Mouse (Mus musculus) heart, embryonic 14.5 days (tissue): ENCODE results near the gene Slc25a38. TPM values are rescaled to one million over a fixed set of nuclear protein-coding genes. Genes with fewer than 3 reads are reported as not detected.
A peak's percentile ranks its signal among the peaks of the same experiment; 100 is the strongest.
"Not testable (repeated sequence)": the region's sequence is repeated elsewhere in the genome, so short reads cannot be mapped to it uniquely, and the experiment has no call there.

ENCODE experiments used
- ATAC-seq: fragments of 200-750 bp; cut with Nextera tagmentation; 2 replicates; pipeline ENCODE4 v1.8.0; 2017; ENCODE audit warnings: low read depth, moderate TSS enrichment; ENCODE audit not compliant: insufficient number of reproducible peaks, insufficient read depth, low FRiP score
- H3K27ac ChIP-seq, 2 experiments: fragments of 200-500 bp in 1 of 2; fragments of 300-500 bp in 1 of 2; sonication (generic) in 1 of 2; replicated peaks in 1 of 2; 2 replicates each; pipeline ENCODE4 v1.5.1; 2012 to 2014; ENCODE audit warnings: low read depth in 2 of 2, low read length in 2 of 2, control low read depth in 1 of 2, mild to moderate bottlenecking in 1 of 2, mixed read lengths in 1 of 2; ENCODE audit not compliant: control insufficient read depth in 1 of 2, insufficient read depth in 1 of 2
- H3K27me3 ChIP-seq: fragments of 300-500 bp; sonication (generic); 2 replicates; pipeline ENCODE4 v1.6.1; 2014; ENCODE audit warnings: mild to moderate bottlenecking, low read length, control low read depth; ENCODE audit not compliant: control insufficient read depth, insufficient read depth
- H3K36me3 ChIP-seq: fragments of 300-500 bp; sonication (generic); 2 replicates; pipeline ENCODE4 v1.6.1; 2014; ENCODE audit warnings: mild to moderate bottlenecking, control low read depth, low read length, mixed read lengths; ENCODE audit not compliant: control insufficient read depth, insufficient read depth
- H3K4me1 ChIP-seq, 2 experiments: fragments of 200-500 bp in 1 of 2; fragments of 300-500 bp in 1 of 2; sonication (generic) in 1 of 2; 2 replicates each; pipeline ENCODE4 v1.6.1; 2012 to 2014; ENCODE audit warnings: low read length in 2 of 2, control low read depth in 1 of 2, mixed read lengths in 1 of 2; ENCODE audit not compliant: control insufficient read depth in 2 of 2, insufficient read depth in 2 of 2
- H3K4me2 ChIP-seq: fragments of 300-500 bp; sonication (generic); 2 replicates; pipeline ENCODE4 v1.6.1; 2014; ENCODE audit warnings: mild to moderate bottlenecking, low read length
- H3K4me3 ChIP-seq, 2 experiments: fragments of 200-500 bp in 1 of 2; fragments of 300-500 bp in 1 of 2; sonication (generic) in 1 of 2; 2 replicates each; pipeline ENCODE4 v1.5.1; 2012 to 2014; ENCODE audit warnings: low read length in 2 of 2, mild to moderate bottlenecking in 2 of 2, control low read depth in 1 of 2, low read depth in 1 of 2, moderate library complexity in 1 of 2; ENCODE audit not compliant: control insufficient read depth in 1 of 2, insufficient read depth in 1 of 2
- H3K9ac ChIP-seq: fragments of 300-500 bp; sonication (generic); 2 replicates; pipeline ENCODE4 v1.6.1; 2014; ENCODE audit warnings: mild to moderate bottlenecking, low read length
- H3K9me3 ChIP-seq: fragments of 300-500 bp; sonication (generic); 2 replicates; pipeline ENCODE4 v1.6.1; 2016; ENCODE audit warnings: low read length, control low read depth; ENCODE audit not compliant: control insufficient read depth
- WGBS: fragments of 180-500 bp; shearing (Covaris S2); extraction: QIAGEN DNeasy Blood & Tissue Kit; methylation state at CpG from one replicate; pipeline ENCODE4 v1.1.7; 2014; 5-methylcytosine and 5-hydroxymethylcytosine counted together
- polyA plus RNA-seq: library from polyadenylated mRNA; unstranded; fragments of >200 nt; fragmentation: Nextera tagmentation; extraction: Ambion mirVana; gene quantifications from 2 replicates; pipeline ENCODE4 v1.2.1, GENCODE M21; 2014

The Slc25a38 gene
- polyA plus RNA-seq, 1 experiment from 2014 or later: 19.5 TPM

DNA sequence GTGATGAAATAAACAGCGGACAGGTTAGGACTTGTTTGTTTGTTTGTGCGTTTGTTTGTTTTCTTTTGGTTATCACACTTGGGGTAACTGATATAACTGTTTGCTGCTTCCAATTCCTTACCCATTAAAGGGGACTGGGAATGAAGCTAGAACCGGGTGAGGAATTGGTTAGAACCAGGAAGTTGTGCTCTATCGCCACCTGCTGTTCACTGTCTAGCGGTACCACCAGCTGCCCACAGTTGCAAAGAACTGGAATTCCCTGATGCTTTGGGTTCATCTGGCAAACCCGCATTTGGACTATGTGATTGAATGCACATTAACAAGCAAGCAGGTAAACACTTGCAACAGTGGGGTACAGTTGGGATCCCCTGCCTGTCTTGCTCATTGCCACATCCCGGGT is 11.5 kb upstream of the Slc25a38 start:
- H3K4me3 ChIP-seq: no peak overlapping the region
- H3K27me3 ChIP-seq: no peaks in the 10 kb centered on the region
- no peaks in the 10 kb centered on the region for H3K4me1 ChIP-seq
- 0 out of 2 replicates have a peak overlapping the region, but pooled peaks have one; percentile 11 for H3K4me2 ChIP-seq
- H3K9me3 ChIP-seq: no peaks in the 10 kb centered on the region
- H3K9ac ChIP-seq: no peak overlapping the region
- no peak for ATAC-seq
- H3K27ac ChIP-seq: no peak overlapping the region
- no peaks in the 10 kb centered on the region for H3K36me3 ChIP-seq
- WGBS: 14% methylated on average over 7 of the region's 7 CpGs

DNA sequence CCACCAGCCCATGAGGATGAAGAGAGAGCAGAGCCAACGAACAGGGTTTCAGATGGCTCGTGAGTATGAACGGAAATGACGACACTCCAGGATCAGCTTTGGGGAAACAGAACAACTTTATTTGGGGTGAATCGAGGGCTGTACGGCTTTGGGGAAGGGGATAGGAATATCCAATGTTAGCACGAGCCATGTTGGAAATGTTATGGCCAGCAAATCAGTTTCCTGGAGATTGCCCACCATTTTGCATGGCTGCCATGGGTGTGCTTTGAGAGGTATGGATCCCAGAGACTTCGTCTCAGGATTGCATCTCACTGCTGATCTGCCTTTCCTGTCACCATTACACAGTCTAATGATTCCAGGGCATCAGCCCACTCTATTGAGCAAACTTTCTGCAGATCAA is 10.9 kb upstream of the Slc25a38 start:
- Histone ChIP-seq H3K36me3 (no peaks in the 10 kb centered on the region), H3K27ac (no peak overlapping the region), H3K4me3 (no peak overlapping the region), H3K9me3 (no peaks in the 10 kb centered on the region), H3K4me2 (no peak overlapping the region), H3K27me3 (no peaks in the 10 kb centered on the region), H3K4me1 (no peaks in the 10 kb centered on the region), H3K9ac (no peak overlapping the region)
- ATAC-seq: no peak
- WGBS: 80% methylated on average over 8 of the region's 8 CpGs

DNA sequence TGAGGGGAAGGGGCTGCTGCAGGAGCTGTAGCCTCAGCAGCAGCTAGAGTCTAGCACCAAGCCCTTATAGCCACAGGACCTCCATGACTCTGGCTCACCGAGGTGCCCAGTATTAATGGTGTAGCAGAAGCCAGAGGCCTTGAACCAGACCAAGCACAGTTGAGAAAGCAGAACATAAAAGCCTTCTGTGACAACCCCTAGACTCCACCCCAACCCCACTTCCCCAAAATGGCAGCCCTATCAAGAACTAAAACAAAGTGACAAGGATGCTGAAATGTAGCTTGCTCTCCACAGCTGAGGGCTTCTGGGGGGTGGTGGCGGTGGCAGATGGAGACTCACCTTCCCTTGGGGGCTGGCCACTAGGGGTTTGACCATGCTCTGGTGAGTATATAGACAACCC is 9.0 kb upstream of the Slc25a38 start:
- no peaks in the 10 kb centered on the region for H3K9me3 ChIP-seq
- no peak overlapping the region for H3K4me2 ChIP-seq
- no peaks in the 10 kb centered on the region for H3K36me3 ChIP-seq
- H3K4me3 ChIP-seq: no peak overlapping the region
- no peak overlapping the region for H3K9ac ChIP-seq
- no peaks in the 10 kb centered on the region for H3K27me3 ChIP-seq
- ATAC-seq: no peak
- no peak overlapping the region for H3K27ac ChIP-seq
- H3K4me1 ChIP-seq: no peaks in the 10 kb centered on the region
- 90% methylated on average over 2 of the region's 2 CpGs for WGBS

DNA sequence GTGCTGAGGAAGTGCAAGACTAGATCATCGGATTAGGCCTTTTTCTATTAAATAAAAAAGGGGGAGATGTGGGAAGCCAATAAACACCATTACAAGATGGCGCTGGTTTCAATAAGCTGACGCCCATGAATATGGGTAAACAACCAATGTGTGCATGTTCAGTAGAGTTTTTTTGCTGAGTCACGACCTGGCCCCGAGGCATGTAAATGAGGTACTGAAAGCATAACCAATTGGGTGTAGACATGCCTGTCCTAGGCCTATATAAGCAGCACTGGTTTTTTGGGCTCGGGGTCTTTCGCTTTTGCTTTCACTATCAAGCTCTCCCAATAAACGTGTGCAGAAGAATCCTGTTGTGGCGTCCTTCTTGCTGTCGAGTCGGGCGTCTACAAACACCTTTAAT is 1.2 kb upstream of the Slc25a38 start:
- H3K27ac ChIP-seq, H3K36me3 ChIP-seq, H3K4me1 ChIP-seq, H3K4me3 ChIP-seq, H3K4me2 ChIP-seq, H3K9ac ChIP-seq, H3K9me3 ChIP-seq, ATAC-seq, H3K27me3 ChIP-seq: not testable (repeated sequence)
- WGBS: 93% methylated on average over 12 of the region's 12 CpGs

DNA sequence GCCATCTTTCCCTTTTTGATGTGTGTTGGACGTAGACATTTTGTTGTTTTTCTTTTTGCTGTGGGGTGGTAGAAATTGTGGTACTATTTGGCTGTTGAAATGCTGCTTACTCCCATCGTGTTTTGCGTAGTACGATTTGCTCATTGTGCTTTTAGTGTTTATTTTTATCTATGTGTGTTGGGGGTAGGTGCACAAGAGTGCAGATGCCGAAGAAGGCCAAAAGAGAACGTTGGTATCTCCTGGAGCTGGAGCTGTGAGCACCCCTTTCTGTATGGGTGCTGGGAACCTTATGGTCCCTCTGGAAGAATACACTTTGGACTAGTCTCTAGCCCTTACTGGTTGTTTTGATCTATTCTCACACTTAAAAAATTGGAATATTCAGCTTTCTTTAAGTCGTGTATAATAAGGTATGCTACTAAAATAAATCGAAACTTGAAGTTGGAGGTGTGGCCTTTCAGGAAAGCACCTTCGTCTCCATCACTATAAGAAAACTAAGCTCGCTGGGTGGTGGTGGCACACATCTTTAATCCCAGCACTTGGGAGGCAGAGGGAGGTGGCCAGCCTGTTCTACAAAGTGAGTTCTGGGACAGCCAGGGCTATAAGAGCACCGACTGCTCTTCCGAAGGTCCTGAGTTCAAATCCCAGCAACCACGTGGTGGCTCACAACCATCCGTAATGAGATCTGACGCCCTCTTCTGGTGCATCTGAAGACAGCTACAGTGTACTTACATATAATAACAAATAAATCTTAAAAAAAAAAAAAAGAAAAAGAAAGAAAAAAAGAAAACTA is 1.2 kb downstream of the Slc25a38 start:
- Histone ChIP-seq H3K4me1 (peaks cover 6 to 15% of the 10 kb centered on the region in 2 experiments), H3K4me3 (peak overlapping the region; percentile 83 to 93), H3K4me2 (peak overlapping the region; percentile 85), H3K36me3 (0 out of 2 replicates have a peak, but pooled peaks cover under 1% of the 10 kb centered on the region), H3K27ac (peak overlapping the region; percentile 33 to 95; a peak in 3 of 4 replicates), H3K9ac (peak overlapping the region; percentile 86), H3K9me3 (no peaks in the 10 kb centered on the region), H3K27me3 (no peaks in the 10 kb centered on the region)
- no peak for ATAC-seq
- 74% methylated on average over 15 of the region's 15 CpGs for WGBS

DNA sequence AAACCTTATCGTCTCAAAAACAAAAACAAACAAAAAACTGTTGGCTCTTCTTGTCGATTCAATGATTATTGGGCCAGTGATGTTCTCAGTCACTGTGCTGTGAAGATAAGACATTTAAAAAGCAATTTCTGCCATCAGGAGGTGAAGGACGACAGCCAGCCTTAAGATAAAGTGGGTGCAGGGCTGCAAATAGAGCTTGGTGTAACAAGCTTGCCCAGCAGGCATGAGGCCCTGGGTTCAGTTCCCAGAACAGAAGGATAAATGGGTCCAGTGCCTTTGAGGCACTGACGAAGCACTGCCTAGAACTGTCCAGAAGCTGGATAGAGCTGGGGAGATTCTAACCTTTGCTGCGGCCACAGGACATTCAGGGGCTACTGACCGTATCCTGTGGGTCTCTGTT is 2.3 kb downstream of the Slc25a38 start:
- no peak overlapping the region for H3K9ac ChIP-seq
- H3K27me3 ChIP-seq: no peaks in the 10 kb centered on the region
- H3K9me3 ChIP-seq: no peaks in the 10 kb centered on the region
- H3K4me1 ChIP-seq: peaks cover 6 to 15% of the 10 kb centered on the region in 2 experiments
- peaks cover 7% of the 10 kb centered on the region for H3K36me3 ChIP-seq
- no peak overlapping the region for H3K4me3 ChIP-seq
- no peak overlapping the region for H3K4me2 ChIP-seq
- 77% methylated on average over 6 of the region's 6 CpGs for WGBS
- ATAC-seq: no peak
- H3K27ac ChIP-seq: no peak overlapping the region

DNA sequence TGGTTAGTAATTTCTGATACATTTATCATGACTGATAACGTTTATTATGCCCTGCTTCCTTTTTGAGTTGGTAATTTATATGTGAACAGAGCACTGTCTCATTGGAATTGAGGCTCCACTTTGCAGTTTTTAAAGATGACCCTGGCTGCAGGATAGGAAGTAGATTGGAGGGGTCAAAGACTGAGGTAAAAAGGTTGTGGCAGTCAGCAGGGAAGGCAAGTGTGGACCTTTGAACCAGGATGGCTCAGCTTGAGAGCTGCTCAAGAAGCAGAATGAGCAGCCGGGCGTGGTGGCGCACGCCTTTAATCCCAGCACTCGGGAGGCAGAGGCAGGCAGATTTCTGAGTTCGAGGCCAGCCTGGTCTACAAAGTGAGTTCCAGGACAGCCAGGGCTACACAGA is 3.3 kb downstream of the Slc25a38 start:
- Histone ChIP-seq H3K4me3 (no peak overlapping the region), H3K27ac (no peak overlapping the region), H3K36me3 (peaks cover 17% of the 10 kb centered on the region), H3K4me1 (peaks cover 6 to 15% of the 10 kb centered on the region in 2 experiments), H3K4me2 (no peak overlapping the region), H3K9ac (no peak overlapping the region), H3K9me3 (no peaks in the 10 kb centered on the region), H3K27me3 (no peaks in the 10 kb centered on the region)
- WGBS: 91% methylated on average over 6 of the region's 7 CpGs
- ATAC-seq: no peak
